In the genomic region with DNA sequence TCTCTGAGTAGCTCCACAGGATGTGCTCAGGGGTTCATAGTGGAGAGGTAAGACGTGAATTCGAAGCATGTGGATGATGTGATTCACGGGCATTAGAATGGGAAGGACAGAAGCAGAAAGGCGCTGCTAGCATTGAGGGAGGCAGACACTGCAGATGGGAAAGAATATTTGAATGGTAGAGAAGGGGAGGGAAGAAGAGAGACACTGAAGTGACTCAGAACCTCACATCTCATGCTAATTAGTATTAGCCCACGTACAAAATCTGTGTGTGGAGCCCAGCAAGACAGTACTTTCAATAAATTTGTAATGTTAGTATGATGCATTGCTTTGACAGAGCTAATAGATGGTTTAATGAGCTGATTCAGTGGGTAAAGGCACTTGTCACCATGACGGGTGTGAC, we compare ENCODE assay signal across 20 mouse cellular contexts. TPM values are rescaled to one million over a fixed set of nuclear protein-coding genes. Genes with fewer than 3 reads are reported as not detected.
"Had no signal": no experiment of that assay in that cellular context is flagged by ENCODE, and none has a peak within 500 bp of the region (broad histone marks: within the 10 kb centered on the region; RNA-seq: fewer than 3 reads in every experiment).

No protein-coding gene starts in this region.

- H3K27ac ChIP-seq: midbrain, embryonic 10.5 days; midbrain, embryonic 13.5 days; neural tube, embryonic 13.5 days; neural tube, embryonic 15.5 days had no signal

- H3K9me3 ChIP-seq: midbrain, embryonic 10.5 days; midbrain, embryonic 13.5 days; neural tube, embryonic 13.5 days; neural tube, embryonic 15.5 days had no signal

- H3K27me3 ChIP-seq: midbrain, embryonic 13.5 days; neural tube, embryonic 13.5 days; neural tube, embryonic 15.5 days had no signal

- H3K4me2 ChIP-seq: lung, embryonic 14.5 days; midbrain, embryonic 13.5 days; neural tube, embryonic 13.5 days; neural tube, embryonic 15.5 days had no signal

- H3K36me3 ChIP-seq: midbrain, embryonic 10.5 days had no signal

- H3K4me1 ChIP-seq: midbrain, embryonic 10.5 days; midbrain, embryonic 13.5 days; neural tube, embryonic 13.5 days; neural tube, embryonic 15.5 days had no signal

- DNase-seq: lung, adult 18-20 months; lung, embryonic 14.5 days; lung, postnatal 10 days; lung, postnatal 4 days; retina, postnatal 1 day; right cerebral cortex, adult 18-20 months; right cerebral cortex, postnatal 25 days; right cerebral cortex, postnatal 4 days; spleen, adult 18-20 months; thymus, adult 18-20 months; thymus, postnatal 14 days; thymus, postnatal 36 days had no signal

- H3K4me3 ChIP-seq: midbrain, embryonic 10.5 days; midbrain, embryonic 13.5 days; myocyte; neural tube, embryonic 13.5 days; neural tube, embryonic 15.5 days had no signal

- ATAC-seq: midbrain, embryonic 13.5 days; midbrain, embryonic 16.5 days had no signal

- H3K9ac ChIP-seq: lung, embryonic 14.5 days; midbrain, embryonic 13.5 days; neural tube, embryonic 13.5 days; neural tube, embryonic 15.5 days had no signal

RNA-seq across cellular contexts. Expression of a gene that starts 13.9 kb away (rescaled TPM):
- total RNA-seq: megakaryocyte, adult 5-6 weeks; megakaryocyte-erythroid progenitor cell, adult 5-6 weeks had no signal
